Mouse (Mus musculus) spleen, adult 2 months (tissue): Measurements from ENCODE around the gene Smad9.

ENCODE experiments used
- CTCF ChIP-seq: fragments of 200-500 bp; IDR thresholded peaks from 2 replicates; pipeline ENCODE4 v1.5.1; 2011; ENCODE audit warnings: mild to moderate bottlenecking, inconsistent platforms; ENCODE audit not compliant: insufficient read depth, insufficient read length, insufficient replicate concordance; ENCODE audit errors: extremely low read depth
- POLR2A ChIP-seq: fragments of 200-500 bp; IDR thresholded peaks from 2 replicates; pipeline ENCODE4 v1.6.1; 2011; ENCODE audit warnings: low read depth, low read length, inconsistent platforms

GRCm38 (mm10) chr3:54766811-54767210 is 11.4 kb downstream of the Smad9 start:
- TF ChIP-seq CTCF = no peak
- no peak for TF ChIP-seq POLR2A
